Mouse (Mus musculus) kidney, adult 2 months (tissue): ENCODE data around the gene Nr6a1.

Source experiments
- CTCF ChIP-seq: fragments of 200-500 bp; conservative IDR thresholded peaks from 2 replicates; pipeline ENCODE4 v1.5.1; 2011; ENCODE audit warnings: low read depth, mild to moderate bottlenecking, control low read depth, low read length, moderate library complexity, mixed read lengths; ENCODE audit not compliant: insufficient read depth, insufficient read length
- POLR2A ChIP-seq: fragments of 200-500 bp; IDR thresholded peaks from one replicate; pipeline ENCODE4 v1.6.1; 2011; ENCODE audit warnings: low read depth, low read length, control low read depth

DNA sequence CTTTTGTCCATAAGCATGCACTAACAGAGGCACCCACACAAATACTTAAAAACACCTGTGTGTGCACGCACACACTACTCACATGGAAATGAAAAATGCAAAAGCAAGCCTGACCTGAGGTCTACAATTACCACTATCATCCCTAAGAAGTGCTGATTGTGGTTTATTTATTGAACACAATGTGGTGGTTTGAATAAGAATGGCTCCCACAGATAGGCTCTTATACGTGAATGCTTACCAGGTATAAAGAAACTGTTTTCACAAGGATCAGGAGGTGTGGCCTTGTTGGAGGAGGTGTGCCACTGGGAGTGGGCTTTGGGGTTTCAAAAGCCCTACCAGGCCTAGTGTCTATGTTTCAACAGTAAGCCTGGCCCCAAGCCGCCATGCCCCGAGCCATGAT lies 110.0 kb downstream of the Nr6a1 start:
- no peak for TF ChIP-seq CTCF
- no peak for TF ChIP-seq POLR2A
